Mouse (Mus musculus): ENCODE data around the gene Tal1. TPM values are rescaled to one million over a fixed set of nuclear protein-coding genes. Genes with fewer than 3 reads are reported as not detected.
A peak's percentile ranks its signal among the peaks of the same experiment; 100 is the strongest.

The Tal1 gene
- polyA plus RNA-seq, 1 experiment from 2014 or later, result 6.4 TPM

GRCm38 (mm10) chr4:115060753-115061152 is 4.5 kb downstream of the Tal1 start:
- peaks cover 11% of the 10 kb centered on the region for H3K4me1 ChIP-seq (ENCODE audit: control insufficient read depth, insufficient read depth, low read length)
- H3K27ac ChIP-seq (ENCODE audit: low read length), result peak overlapping the region; percentile 88
- no peak for ATAC-seq
- peak overlapping the region; percentile 50 for H3K4me2 ChIP-seq (ENCODE audit: low read length)
- H3K36me3 ChIP-seq (ENCODE audit: control insufficient read depth, insufficient read depth, low read length), result no peaks in the 10 kb centered on the region
- H3K9ac ChIP-seq (ENCODE audit: low read depth, low read length), result no peak overlapping the region
- H3K4me3 ChIP-seq (ENCODE audit: low read depth, low read length), result peak overlapping the region; percentile 40
- 12% methylated on average over 3 of the region's 3 CpGs for WGBS
- no peaks in the 10 kb centered on the region for H3K9me3 ChIP-seq (replicated peaks; ENCODE audit: control insufficient read depth, low read length, poor library complexity, severe bottlenecking)
- H3K27me3 ChIP-seq (ENCODE audit: control insufficient read depth, insufficient read depth, low read depth, low read length), result peaks cover 50% of the 10 kb centered on the region

- 2% methylated on average over 9 of the region's 9 CpGs for WGBS
- Histone ChIP-seq H3K4me1 (ENCODE audit: control insufficient read depth, insufficient read depth, low read length) (peaks cover 11% of the 10 kb centered on the region), H3K9ac (ENCODE audit: low read depth, low read length) (peak overlapping the region; percentile 74)
Measured at GRCm38 (mm10) chr4:115062540-115062874, 6.3 kb downstream of the Tal1 start.

GRCm38 (mm10) chr4:115062875-115063517 is 6.8 kb downstream of the Tal1 start:
- Histone ChIP-seq H3K9me3 (replicated peaks; ENCODE audit: control insufficient read depth, low read length, poor library complexity, severe bottlenecking) (no peaks in the 10 kb centered on the region), H3K4me1 (ENCODE audit: control insufficient read depth, insufficient read depth, low read length) (peaks cover 11% of the 10 kb centered on the region), H3K36me3 (ENCODE audit: control insufficient read depth, insufficient read depth, low read length) (no peaks in the 10 kb centered on the region), H3K27me3 (ENCODE audit: control insufficient read depth, insufficient read depth, low read depth, low read length) (peaks cover 55% of the 10 kb centered on the region), H3K4me2 (ENCODE audit: low read length) (peak overlapping the region; percentile 99), H3K9ac (ENCODE audit: low read depth, low read length) (peak overlapping the region; percentile 74), H3K4me3 (ENCODE audit: low read depth, low read length) (peak overlapping the region; percentile 54), H3K27ac (ENCODE audit: low read length) (peak overlapping the region; percentile 68)
- peak; percentile 90 for ATAC-seq
- WGBS, result under 1% methylated on average over 57 of the region's 58 CpGs

More at GRCm38 (mm10) chr4:115062540-115062874, 6.3 kb downstream of the Tal1 start:
- peaks cover 55% of the 10 kb centered on the region for H3K27me3 ChIP-seq (ENCODE audit: control insufficient read depth, insufficient read depth, low read depth, low read length)
- H3K36me3 ChIP-seq (ENCODE audit: control insufficient read depth, insufficient read depth, low read length), result no peaks in the 10 kb centered on the region
- H3K4me2 ChIP-seq (ENCODE audit: low read length), result peak overlapping the region; percentile 99
- 0 out of 2 replicates have a peak, but pooled peaks have one; percentile 2 for ATAC-seq
- no peaks in the 10 kb centered on the region for H3K9me3 ChIP-seq (replicated peaks; ENCODE audit: control insufficient read depth, low read length, poor library complexity, severe bottlenecking)
- H3K4me3 ChIP-seq (ENCODE audit: low read depth, low read length), result peak overlapping the region; percentile 54
- peak overlapping the region; percentile 68 for H3K27ac ChIP-seq (ENCODE audit: low read length)

GRCm38 (mm10) chr4:115063518-115064239 is 7.5 kb downstream of the Tal1 start:
- Histone ChIP-seq H3K36me3 (ENCODE audit: control insufficient read depth, insufficient read depth, low read length) (no peaks in the 10 kb centered on the region), H3K27me3 (ENCODE audit: control insufficient read depth, insufficient read depth, low read depth, low read length) (peaks cover 60% of the 10 kb centered on the region), H3K4me3 (ENCODE audit: low read depth, low read length) (peak overlapping the region; percentile 54), H3K27ac (ENCODE audit: low read length) (peak overlapping the region; percentile 68; the same call in 1 of the 2 replicates), H3K4me2 (ENCODE audit: low read length) (peak overlapping the region; percentile 99), H3K4me1 (ENCODE audit: control insufficient read depth, insufficient read depth, low read length) (peaks cover 11% of the 10 kb centered on the region), H3K9me3 (replicated peaks; ENCODE audit: control insufficient read depth, low read length, poor library complexity, severe bottlenecking) (no peaks in the 10 kb centered on the region), H3K9ac (ENCODE audit: low read depth, low read length) (peak overlapping the region; percentile 74)
- peak; percentile 39; the same call in 1 of the 2 replicates for ATAC-seq
- WGBS, result under 1% methylated on average over 31 of the region's 31 CpGs

- H3K4me1 ChIP-seq (ENCODE audit: control insufficient read depth, insufficient read depth, low read length), result no peaks in the 10 kb centered on the region
- no peak overlapping the region for H3K9ac ChIP-seq (ENCODE audit: low read depth, low read length)
- 62% methylated on average over 1 of the region's 1 CpGs for WGBS
- H3K36me3 ChIP-seq (ENCODE audit: control insufficient read depth, insufficient read depth, low read length), result no peaks in the 10 kb centered on the region
- H3K4me2 ChIP-seq (ENCODE audit: low read length), result no peak overlapping the region
- no peak for ATAC-seq
- no peak overlapping the region for H3K4me3 ChIP-seq (ENCODE audit: low read depth, low read length)
- H3K27me3 ChIP-seq (ENCODE audit: control insufficient read depth, insufficient read depth, low read depth, low read length), result peaks cover 5% of the 10 kb centered on the region
- no peak overlapping the region for H3K27ac ChIP-seq (ENCODE audit: low read length)
- H3K9me3 ChIP-seq (replicated peaks; ENCODE audit: control insufficient read depth, low read length, poor library complexity, severe bottlenecking), result no peaks in the 10 kb centered on the region
Measured at GRCm38 (mm10) chr4:115071668-115072067, 15.4 kb downstream of the Tal1 start.

GRCm38 (mm10) chr4:115074789-115075188 is 18.6 kb downstream of the Tal1 start:
- Histone ChIP-seq H3K27ac (ENCODE audit: low read length) (no peak overlapping the region), H3K27me3 (ENCODE audit: control insufficient read depth, insufficient read depth, low read depth, low read length) (no peaks in the 10 kb centered on the region), H3K9ac (ENCODE audit: low read depth, low read length) (no peak overlapping the region), H3K4me2 (ENCODE audit: low read length) (no peak overlapping the region), H3K4me3 (ENCODE audit: low read depth, low read length) (no peak overlapping the region), H3K4me1 (ENCODE audit: control insufficient read depth, insufficient read depth, low read length) (peaks cover 8% of the 10 kb centered on the region), H3K36me3 (ENCODE audit: control insufficient read depth, insufficient read depth, low read length) (no peaks in the 10 kb centered on the region), H3K9me3 (replicated peaks; ENCODE audit: control insufficient read depth, low read length, poor library complexity, severe bottlenecking) (no peaks in the 10 kb centered on the region)
- no peak for ATAC-seq
- WGBS, result 90% methylated on average over 1 of the region's 1 CpGs

GRCm38 (mm10) chr4:115075204-115075915 is 19.1 kb downstream of the Tal1 start:
- Histone ChIP-seq H3K4me2 (ENCODE audit: low read length) (no peak overlapping the region), H3K4me1 (ENCODE audit: control insufficient read depth, insufficient read depth, low read length) (peaks cover 11% of the 10 kb centered on the region), H3K9ac (ENCODE audit: low read depth, low read length) (no peak overlapping the region), H3K9me3 (replicated peaks; ENCODE audit: control insufficient read depth, low read length, poor library complexity, severe bottlenecking) (no peaks in the 10 kb centered on the region), H3K27me3 (ENCODE audit: control insufficient read depth, insufficient read depth, low read depth, low read length) (no peaks in the 10 kb centered on the region), H3K27ac (ENCODE audit: low read length) (no peak overlapping the region), H3K4me3 (ENCODE audit: low read depth, low read length) (no peak overlapping the region), H3K36me3 (ENCODE audit: control insufficient read depth, insufficient read depth, low read length) (no peaks in the 10 kb centered on the region)
- WGBS, result 37% methylated on average over 3 of the region's 3 CpGs
- no peak for ATAC-seq

- peaks cover 11% of the 10 kb centered on the region for H3K4me1 ChIP-seq (ENCODE audit: control insufficient read depth, insufficient read depth, low read length)
- WGBS, result 16% methylated on average over 10 of the region's 10 CpGs
Measured at GRCm38 (mm10) chr4:115078892-115079820, 22.9 kb downstream of the Tal1 start.

More at GRCm38 (mm10) chr4:115078892-115079820, 22.9 kb downstream of the Tal1 start:
- peak; percentile 81 for ATAC-seq
- H3K27ac ChIP-seq (ENCODE audit: low read length), result no peak overlapping the region
- no peak overlapping the region for H3K4me2 ChIP-seq (ENCODE audit: low read length)
- H3K9me3 ChIP-seq (replicated peaks; ENCODE audit: control insufficient read depth, low read length, poor library complexity, severe bottlenecking), result no peaks in the 10 kb centered on the region
- no peaks in the 10 kb centered on the region for H3K36me3 ChIP-seq (ENCODE audit: control insufficient read depth, insufficient read depth, low read length)
- no peaks in the 10 kb centered on the region for H3K27me3 ChIP-seq (ENCODE audit: control insufficient read depth, insufficient read depth, low read depth, low read length)
- peak overlapping the region; percentile 36; the same call in 1 of the 2 replicates for H3K9ac ChIP-seq (ENCODE audit: low read depth, low read length)
- no peak overlapping the region for H3K4me3 ChIP-seq (ENCODE audit: low read depth, low read length)
